Mouse (Mus musculus): ENCODE data around the gene Nol9. TPM values are rescaled to one million over a fixed set of nuclear protein-coding genes. Genes with fewer than 3 reads are reported as not detected.
A peak's percentile ranks its signal among the peaks of the same experiment; 100 is the strongest.

Gene Nol9
- polyA plus RNA-seq, 1 experiment, result 40.5 TPM

DNA sequence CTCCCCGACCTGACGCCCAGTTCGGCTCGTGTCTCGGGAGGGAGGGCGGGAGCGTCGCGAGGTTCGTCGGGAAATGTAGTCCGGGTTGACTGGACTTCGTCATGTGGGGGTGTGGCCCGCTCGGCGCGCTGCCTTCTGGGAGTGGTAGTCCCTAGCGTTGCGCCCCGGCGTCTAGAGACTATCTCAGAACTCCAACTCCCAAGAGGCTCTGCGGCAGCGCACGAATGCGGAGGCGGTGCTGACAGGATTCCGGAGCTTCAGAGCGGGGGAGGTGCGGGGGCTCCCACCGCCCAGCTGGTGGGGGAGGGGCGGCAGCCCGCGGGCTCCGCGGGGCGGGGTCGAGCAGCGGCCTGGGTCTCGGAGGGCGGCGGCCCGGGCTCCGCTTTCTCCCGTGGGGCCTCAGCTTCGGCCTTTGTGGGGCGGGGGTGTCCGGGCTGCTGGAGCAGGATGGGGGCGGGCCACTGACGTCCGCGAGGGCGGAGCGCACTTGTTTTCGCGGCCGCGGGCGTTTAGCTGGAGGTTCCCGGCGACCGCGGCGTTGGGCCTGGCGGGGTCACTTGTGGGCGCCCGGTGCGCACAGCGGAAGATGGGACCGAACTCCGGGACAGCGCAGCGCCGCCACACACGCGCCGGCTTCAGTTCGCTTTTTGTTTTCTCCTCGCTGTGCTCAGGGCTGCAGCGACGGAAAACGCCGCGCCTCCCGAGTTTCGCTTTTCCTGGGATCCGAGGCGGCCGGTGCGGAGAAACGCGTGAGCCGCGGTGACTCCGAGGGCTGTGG is 42.8 kb upstream of the Nol9 start, which contains the start of gene Phf13:
TSS of gene Phf13 (minus strand) at position 86 of the 778 bp plus-strand sequence.
- H3K4me3 ChIP-seq (ENCODE audit: control insufficient read depth, insufficient read depth, low read length), result peak within 1 kb of the TSS; percentile 97
- no peak within 1 kb of the TSS for H3K27ac ChIP-seq (ENCODE audit: control insufficient read depth, insufficient read depth, low read length)
- WGBS, result under 1% methylated on average over 94 of the region's 94 CpGs
- peak; percentile 99 for DNase-seq
- peaks cover 4% of the 10 kb centered on the region; the same call in 1 of the 2 replicates for H3K36me3 ChIP-seq (ENCODE audit: control insufficient read depth, insufficient read depth, low read length)
- no peak; the same call in 1 of the 2 replicates for TF ChIP-seq CTCF (IDR thresholded peaks at IDR 0.05; ENCODE audit: borderline replicate concordance, control insufficient read depth, extremely low read depth, insufficient read depth, low read length, poor library complexity)
- no peak for TF ChIP-seq POLR2A (IDR thresholded peaks at IDR 0.05; ENCODE audit: control insufficient read depth, extremely low read depth, insufficient read depth, low read length, poor library complexity)
- H3K4me1 ChIP-seq (replicated peaks; ENCODE audit: control insufficient read depth, insufficient read depth, low read length), result peaks cover 9% of the 10 kb centered on the region
- H3K27me3 ChIP-seq (ENCODE audit: control insufficient read depth, insufficient read depth, low read length), result peaks cover 7% of the 10 kb centered on the region; the same call in 1 of the 2 replicates

DNA sequence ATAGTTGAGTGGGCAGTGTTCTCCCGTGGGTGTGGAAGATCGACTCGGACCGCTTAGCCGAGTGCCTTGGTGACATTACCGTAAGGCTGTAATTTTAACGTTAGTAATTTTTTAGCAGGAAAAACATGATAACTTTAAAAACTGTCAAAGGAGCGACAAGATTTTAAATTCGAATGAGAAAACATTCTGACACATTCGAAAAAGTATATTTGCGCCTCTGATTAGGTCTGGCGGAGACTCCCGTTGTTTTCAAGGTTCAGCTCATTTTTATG is 42.2 kb upstream of the Nol9 start:
- DNase-seq, result no peak
- TF ChIP-seq CTCF (IDR thresholded peaks at IDR 0.05; ENCODE audit: borderline replicate concordance, control insufficient read depth, extremely low read depth, insufficient read depth, low read length, poor library complexity) (no peak), POLR2A (IDR thresholded peaks at IDR 0.05; ENCODE audit: control insufficient read depth, extremely low read depth, insufficient read depth, low read length, poor library complexity) (no peak)
- Histone ChIP-seq H3K36me3 (ENCODE audit: control insufficient read depth, insufficient read depth, low read length) (no peaks in the 10 kb centered on the region), H3K27ac (ENCODE audit: control insufficient read depth, insufficient read depth, low read length) (no peak overlapping the region), H3K4me3 (ENCODE audit: control insufficient read depth, insufficient read depth, low read length) (peak overlapping the region; percentile 77), H3K4me1 (replicated peaks; ENCODE audit: control insufficient read depth, insufficient read depth, low read length) (peaks cover 9% of the 10 kb centered on the region), H3K27me3 (ENCODE audit: control insufficient read depth, insufficient read depth, low read length) (peaks cover 7% of the 10 kb centered on the region; the same call in 1 of the 2 replicates)
- 1% methylated on average over 13 of the region's 13 CpGs for WGBS

DNA sequence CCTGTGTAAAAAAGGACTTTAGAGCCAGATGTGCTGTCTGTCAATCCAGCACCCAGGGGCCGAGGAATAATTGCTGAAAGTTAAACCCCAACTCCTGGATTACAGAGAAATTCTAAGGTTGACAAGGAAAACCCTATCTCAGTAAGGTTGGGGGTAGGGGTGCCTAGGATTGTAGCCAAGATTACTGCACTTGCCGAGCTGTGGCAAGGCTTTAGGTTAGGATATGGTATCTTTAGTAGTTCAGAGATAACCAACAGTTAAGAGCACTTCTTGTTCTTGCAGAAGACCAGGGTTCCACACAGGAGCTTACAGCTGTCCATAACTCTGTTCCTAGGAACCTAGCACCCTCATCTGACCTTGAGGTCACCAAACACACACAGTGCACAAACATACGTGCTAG is 41.4 kb upstream of the Nol9 start:
- TF ChIP-seq POLR2A (IDR thresholded peaks at IDR 0.05; ENCODE audit: control insufficient read depth, extremely low read depth, insufficient read depth, low read length, poor library complexity) (no peak), CTCF (IDR thresholded peaks at IDR 0.05; ENCODE audit: borderline replicate concordance, control insufficient read depth, extremely low read depth, insufficient read depth, low read length, poor library complexity) (no peak)

DNA sequence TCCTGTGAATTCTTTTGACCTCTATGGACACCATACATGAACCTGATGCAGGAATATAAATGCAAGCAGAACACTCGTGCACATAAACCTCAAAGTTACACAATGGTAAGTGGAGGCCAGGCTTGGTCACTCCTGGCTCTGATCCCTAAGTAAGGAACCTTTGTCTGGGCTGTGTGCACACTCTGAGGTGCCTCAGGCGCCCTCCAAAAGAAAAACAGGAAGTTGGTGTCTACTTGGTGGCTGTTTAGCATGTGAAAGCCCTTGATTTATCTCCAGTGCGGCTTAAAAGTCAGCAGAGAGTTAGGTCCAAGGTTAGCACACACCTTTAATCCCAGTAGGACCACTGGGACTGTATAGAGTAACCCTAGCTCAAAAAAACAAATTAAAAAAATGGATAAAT is 39.6 kb upstream of the Nol9 start:
- TF ChIP-seq CTCF (IDR thresholded peaks at IDR 0.05; ENCODE audit: borderline replicate concordance, control insufficient read depth, extremely low read depth, insufficient read depth, low read length, poor library complexity) (no peak), POLR2A (IDR thresholded peaks at IDR 0.05; ENCODE audit: control insufficient read depth, extremely low read depth, insufficient read depth, low read length, poor library complexity) (no peak)
- no peak for DNase-seq
- Histone ChIP-seq H3K27me3 (ENCODE audit: control insufficient read depth, insufficient read depth, low read length) (peaks cover 6% of the 10 kb centered on the region; the same call in 1 of the 2 replicates), H3K27ac (ENCODE audit: control insufficient read depth, insufficient read depth, low read length) (no peak overlapping the region), H3K36me3 (ENCODE audit: control insufficient read depth, insufficient read depth, low read length) (no peaks in the 10 kb centered on the region), H3K4me3 (ENCODE audit: control insufficient read depth, insufficient read depth, low read length) (no peak overlapping the region), H3K4me1 (replicated peaks; ENCODE audit: control insufficient read depth, insufficient read depth, low read length) (peaks cover 8% of the 10 kb centered on the region)
- 17% methylated on average over 3 of the region's 3 CpGs for WGBS

More for the DNA sequence above, 41.4 kb upstream of the Nol9 start:
- Histone ChIP-seq H3K36me3 (ENCODE audit: control insufficient read depth, insufficient read depth, low read length) (no peaks in the 10 kb centered on the region), H3K27me3 (ENCODE audit: control insufficient read depth, insufficient read depth, low read length) (peaks cover 7% of the 10 kb centered on the region; the same call in 1 of the 2 replicates), H3K4me1 (replicated peaks; ENCODE audit: control insufficient read depth, insufficient read depth, low read length) (peaks cover 9% of the 10 kb centered on the region), H3K27ac (ENCODE audit: control insufficient read depth, insufficient read depth, low read length) (no peak overlapping the region), H3K4me3 (ENCODE audit: control insufficient read depth, insufficient read depth, low read length) (no peak overlapping the region)
- no peak for DNase-seq
- 91% methylated on average over 3 of the region's 3 CpGs for WGBS

DNA sequence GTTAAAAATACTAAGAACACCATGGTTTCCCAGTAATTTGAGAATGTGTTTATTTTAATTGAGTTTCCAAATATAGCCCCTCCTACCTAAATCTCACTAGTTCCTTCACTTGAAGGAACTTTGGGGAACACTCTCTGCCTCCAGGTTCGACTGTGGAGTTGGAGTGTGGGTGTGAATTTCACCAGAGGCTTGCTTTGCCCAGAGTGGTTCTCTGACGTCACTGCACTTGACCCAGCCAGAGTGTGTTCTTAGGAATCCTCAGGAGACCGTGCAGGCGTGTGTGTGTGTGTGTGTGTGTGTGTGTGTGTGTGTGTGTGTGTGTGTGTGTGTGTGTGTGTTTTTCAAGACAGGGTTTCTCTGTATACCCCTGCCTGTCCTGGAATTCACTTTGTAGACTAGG is 38.2 kb upstream of the Nol9 start:
- peaks cover 4% of the 10 kb centered on the region; the same call in 1 of the 2 replicates for H3K4me1 ChIP-seq (replicated peaks; ENCODE audit: control insufficient read depth, insufficient read depth, low read length)
- DNase-seq, result no peak
- WGBS, result 75% methylated on average over 4 of the region's 4 CpGs
- H3K4me3 ChIP-seq (ENCODE audit: control insufficient read depth, insufficient read depth, low read length), result no peak overlapping the region
- no peak for TF ChIP-seq POLR2A (IDR thresholded peaks at IDR 0.05; ENCODE audit: control insufficient read depth, extremely low read depth, insufficient read depth, low read length, poor library complexity)
- no peaks in the 10 kb centered on the region for H3K36me3 ChIP-seq (ENCODE audit: control insufficient read depth, insufficient read depth, low read length)
- H3K27ac ChIP-seq (ENCODE audit: control insufficient read depth, insufficient read depth, low read length), result no peak overlapping the region
- H3K27me3 ChIP-seq (ENCODE audit: control insufficient read depth, insufficient read depth, low read length), result no peaks in the 10 kb centered on the region

DNA sequence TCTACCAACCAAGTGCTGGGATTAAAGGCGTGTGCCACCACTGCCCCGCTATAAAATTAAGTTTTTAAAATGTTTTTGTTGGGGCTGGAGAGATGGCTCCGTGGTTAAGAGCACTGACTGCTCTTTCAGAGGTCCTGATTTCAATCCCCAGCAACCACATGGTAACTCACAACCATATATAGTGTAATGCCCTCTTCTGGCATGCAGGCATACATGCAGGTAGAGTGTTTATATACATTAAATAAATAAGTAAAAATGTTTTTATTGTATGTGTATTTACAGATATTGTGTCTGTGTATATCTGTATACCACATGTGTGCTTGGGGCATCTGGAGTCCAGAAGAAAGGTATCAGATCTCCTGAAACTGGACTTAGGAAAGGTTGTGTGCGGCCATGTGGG is 37.8 kb upstream of the Nol9 start:
- Histone ChIP-seq H3K4me3 (ENCODE audit: control insufficient read depth, insufficient read depth, low read length) (no peak overlapping the region), H3K36me3 (ENCODE audit: control insufficient read depth, insufficient read depth, low read length) (no peaks in the 10 kb centered on the region), H3K27me3 (ENCODE audit: control insufficient read depth, insufficient read depth, low read length) (no peaks in the 10 kb centered on the region), H3K4me1 (replicated peaks; ENCODE audit: control insufficient read depth, insufficient read depth, low read length) (peaks cover 4% of the 10 kb centered on the region; the same call in 1 of the 2 replicates), H3K27ac (ENCODE audit: control insufficient read depth, insufficient read depth, low read length) (no peak overlapping the region)
- no peak for TF ChIP-seq CTCF (IDR thresholded peaks at IDR 0.05; ENCODE audit: borderline replicate concordance, control insufficient read depth, extremely low read depth, insufficient read depth, low read length, poor library complexity)
- TF ChIP-seq POLR2A (IDR thresholded peaks at IDR 0.05; ENCODE audit: control insufficient read depth, extremely low read depth, insufficient read depth, low read length, poor library complexity), result no peak
- WGBS, result 76% methylated on average over 4 of the region's 4 CpGs
- no peak for DNase-seq
